Mouse (Mus musculus): ENCODE measurements around the gene Slc39a5. TPM values are rescaled to one million over a fixed set of nuclear protein-coding genes. Genes with fewer than 3 reads are reported as not detected.
A peak's percentile ranks its signal among the peaks of the same experiment; 100 is the strongest.

The Slc39a5 gene
- polyA plus RNA-seq (2012; rRNA removed): 0.53 and 0.65 TPM in 2 replicates

DNA sequence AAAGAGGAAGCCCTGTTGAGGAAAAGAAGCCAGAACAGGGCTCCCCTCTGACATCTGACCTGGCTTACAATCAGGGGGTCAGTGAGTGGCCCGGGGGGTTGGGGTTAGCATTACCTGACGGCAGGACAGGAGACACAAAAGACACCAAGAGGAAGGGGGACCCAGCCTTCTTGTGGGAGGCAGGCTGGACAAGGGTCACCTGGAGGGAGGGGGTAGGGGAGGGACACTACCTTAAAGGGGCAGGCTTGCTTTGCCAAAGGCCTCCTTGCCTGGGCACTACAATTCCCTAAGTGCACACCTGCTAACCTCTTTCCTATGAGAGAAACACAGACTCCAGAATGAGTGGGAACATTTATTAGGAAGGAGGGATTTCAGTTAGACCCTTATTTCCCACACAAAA lies at the start of gene Slc39a5:
Gene Slc39a5 (minus strand): TSS at position 174 of the 400 bp plus-strand sequence.
- WGBS: 65% methylated on average over 2 of the region's 2 CpGs
- no peaks in the 10 kb centered on the region for H3K36me3 ChIP-seq (ENCODE audit: control insufficient read depth, insufficient read depth, low read length)
- peak within 1 kb of the TSS; percentile 12; the same call in 1 of the 2 replicates for H3K27ac ChIP-seq (ENCODE audit: control insufficient read depth, insufficient read depth, low read length)

DNA sequence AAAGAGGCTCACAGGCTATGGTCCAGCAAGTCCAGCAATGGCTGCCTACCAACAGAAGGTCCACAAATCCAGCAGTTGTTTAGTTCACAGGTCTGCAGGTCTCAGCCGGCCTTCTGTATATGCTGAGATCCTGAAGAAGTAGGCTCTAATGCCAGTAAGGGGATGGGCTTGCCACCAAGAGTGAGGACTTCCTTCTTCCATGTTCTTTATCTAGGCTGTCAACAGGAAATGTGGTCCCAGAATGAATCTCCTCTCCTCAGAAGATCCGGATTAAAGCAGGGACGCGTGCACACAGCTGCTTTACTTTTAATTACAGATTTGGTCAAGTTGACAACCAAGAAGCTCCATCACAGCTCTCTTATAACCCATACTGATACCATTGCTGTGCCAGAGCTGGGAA lies 44.4 kb upstream of the Slc39a5 start:
- TF ChIP-seq CTCF (IDR thresholded peaks at IDR 0.05; ENCODE audit: borderline replicate concordance, control insufficient read depth, extremely low read depth, insufficient read depth, low read length, poor library complexity) (no peak), POLR2A (IDR thresholded peaks at IDR 0.05; ENCODE audit: control insufficient read depth, extremely low read depth, insufficient read depth, low read length, poor library complexity) (no peak)
- Histone ChIP-seq H3K4me3 (ENCODE audit: control insufficient read depth, insufficient read depth, low read length) (no peak overlapping the region), H3K4me1 (replicated peaks; ENCODE audit: control insufficient read depth, insufficient read depth, low read length) (0 out of 2 replicates have a peak, but pooled peaks cover 2% of the 10 kb centered on the region), H3K27ac (ENCODE audit: control insufficient read depth, insufficient read depth, low read length) (no peak overlapping the region), H3K27me3 (ENCODE audit: control insufficient read depth, insufficient read depth, low read length) (no peaks in the 10 kb centered on the region), H3K36me3 (ENCODE audit: control insufficient read depth, insufficient read depth, low read length) (no peaks in the 10 kb centered on the region)
- WGBS: 53% methylated on average over 4 of the region's 4 CpGs
- no peak for DNase-seq

More for the DNA sequence above, at the start of gene Slc39a5:
- 0 out of 2 replicates have a peak, but pooled peaks cover 4% of the 10 kb centered on the region for H3K4me1 ChIP-seq (replicated peaks; ENCODE audit: control insufficient read depth, insufficient read depth, low read length)
- TF ChIP-seq CTCF (IDR thresholded peaks at IDR 0.05; ENCODE audit: borderline replicate concordance, control insufficient read depth, extremely low read depth, insufficient read depth, low read length, poor library complexity): no peak
- TF ChIP-seq POLR2A (IDR thresholded peaks at IDR 0.05; ENCODE audit: control insufficient read depth, extremely low read depth, insufficient read depth, low read length, poor library complexity): no peak
- no peak for DNase-seq
- no peaks in the 10 kb centered on the region for H3K27me3 ChIP-seq (ENCODE audit: control insufficient read depth, insufficient read depth, low read length)
- H3K4me3 ChIP-seq (ENCODE audit: control insufficient read depth, insufficient read depth, low read length): no peak within 1 kb of the TSS

DNA sequence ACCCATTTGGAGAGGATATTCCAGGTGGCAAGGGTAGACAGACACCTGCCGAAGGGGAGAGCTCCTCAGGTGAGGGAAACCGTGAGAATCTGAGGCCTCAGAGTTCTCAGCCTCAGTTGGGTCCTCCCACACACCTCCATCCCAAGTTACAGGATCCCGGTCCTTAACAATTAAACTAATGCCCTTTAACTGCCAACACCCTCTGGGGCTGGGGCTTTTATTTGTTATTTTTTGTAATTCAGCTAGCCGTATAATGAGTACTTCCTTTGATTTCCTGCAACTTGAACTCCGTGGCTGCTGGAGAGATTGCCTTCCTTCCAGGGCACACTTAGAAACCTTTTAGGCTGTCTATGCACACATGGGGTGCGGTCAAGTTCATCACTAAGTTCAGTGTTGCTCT lies 43.3 kb upstream of the Slc39a5 start:
- no peak overlapping the region for H3K4me3 ChIP-seq (ENCODE audit: control insufficient read depth, insufficient read depth, low read length)
- DNase-seq: no peak
- H3K27me3 ChIP-seq (ENCODE audit: control insufficient read depth, insufficient read depth, low read length): no peaks in the 10 kb centered on the region
- WGBS: 79% methylated on average over 6 of the region's 6 CpGs
- TF ChIP-seq POLR2A (IDR thresholded peaks at IDR 0.05; ENCODE audit: control insufficient read depth, extremely low read depth, insufficient read depth, low read length, poor library complexity): no peak
- TF ChIP-seq CTCF (IDR thresholded peaks at IDR 0.05; ENCODE audit: borderline replicate concordance, control insufficient read depth, extremely low read depth, insufficient read depth, low read length, poor library complexity): no peak
- no peak overlapping the region for H3K27ac ChIP-seq (ENCODE audit: control insufficient read depth, insufficient read depth, low read length)
- no peaks in the 10 kb centered on the region for H3K36me3 ChIP-seq (ENCODE audit: control insufficient read depth, insufficient read depth, low read length)
- H3K4me1 ChIP-seq (replicated peaks; ENCODE audit: control insufficient read depth, insufficient read depth, low read length): 0 out of 2 replicates have a peak, but pooled peaks cover 2% of the 10 kb centered on the region

DNA sequence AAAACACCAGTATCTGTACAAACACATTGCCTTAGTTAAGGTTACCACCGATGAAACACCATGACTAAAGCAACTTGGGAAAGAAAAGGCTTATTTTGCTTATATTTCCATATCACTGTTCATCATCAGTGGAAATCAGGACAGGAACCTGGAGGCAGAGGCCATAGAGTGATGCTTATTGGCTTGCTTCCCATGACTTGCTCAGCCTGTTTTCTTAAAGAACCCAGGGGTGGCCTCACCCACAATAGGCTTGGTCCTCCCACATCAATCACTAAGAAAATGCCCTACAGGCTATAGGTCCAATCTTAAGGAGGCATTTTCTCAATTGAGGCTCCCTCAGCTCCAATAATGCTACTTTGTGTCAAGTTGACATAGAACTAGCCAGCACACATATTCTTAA lies 41.7 kb upstream of the Slc39a5 start:
- Histone ChIP-seq H3K27me3 (ENCODE audit: control insufficient read depth, insufficient read depth, low read length) (no peaks in the 10 kb centered on the region), H3K27ac (ENCODE audit: control insufficient read depth, insufficient read depth, low read length) (no peak overlapping the region), H3K36me3 (ENCODE audit: control insufficient read depth, insufficient read depth, low read length) (0 out of 2 replicates have a peak, but pooled peaks cover 6% of the 10 kb centered on the region), H3K4me3 (ENCODE audit: control insufficient read depth, insufficient read depth, low read length) (no peak overlapping the region), H3K4me1 (replicated peaks; ENCODE audit: control insufficient read depth, insufficient read depth, low read length) (peaks cover 7% of the 10 kb centered on the region; the same call in 1 of the 2 replicates)
- no peak for DNase-seq
- TF ChIP-seq POLR2A (IDR thresholded peaks at IDR 0.05; ENCODE audit: control insufficient read depth, extremely low read depth, insufficient read depth, low read length, poor library complexity) (no peak), CTCF (IDR thresholded peaks at IDR 0.05; ENCODE audit: borderline replicate concordance, control insufficient read depth, extremely low read depth, insufficient read depth, low read length, poor library complexity) (no peak)
- WGBS: 92% methylated on average over 1 of the region's 1 CpGs

DNA sequence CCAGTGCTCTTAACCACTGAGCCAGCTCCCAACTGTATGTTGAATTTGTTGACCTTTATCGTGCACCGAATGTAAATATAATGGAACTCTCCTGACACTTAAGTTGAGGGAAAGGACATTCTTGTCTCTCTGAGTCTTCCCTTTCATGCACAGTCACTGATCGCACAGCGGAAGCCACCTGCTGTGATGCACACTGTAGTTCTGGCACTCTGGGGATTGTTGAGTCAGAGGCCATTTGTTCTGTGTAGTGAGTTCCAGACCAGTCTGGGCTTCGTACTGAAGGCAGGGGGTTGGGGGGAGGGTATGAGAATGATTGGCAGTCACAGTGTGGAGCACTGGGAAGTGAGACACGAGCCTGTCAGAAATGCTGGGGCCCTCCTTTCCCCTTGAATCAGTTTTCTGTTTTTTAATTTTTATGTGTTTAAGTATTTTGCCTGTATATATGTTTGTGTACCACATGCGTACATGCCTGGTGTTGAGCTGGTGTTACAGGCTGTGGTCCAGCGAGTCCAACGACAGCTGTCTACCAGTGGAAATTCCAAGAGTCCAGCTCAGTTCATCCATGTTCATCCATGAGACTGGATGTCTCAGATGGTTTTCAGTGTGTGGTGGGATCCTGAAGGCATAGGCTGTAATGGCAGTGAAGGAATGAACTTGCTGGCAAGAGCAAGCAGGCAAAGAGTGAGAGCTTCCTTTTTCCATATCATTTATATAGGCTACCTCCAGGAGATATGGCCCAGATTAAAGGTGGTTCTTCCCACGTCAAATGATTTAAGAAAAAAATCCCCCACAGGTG lies 40.5 kb upstream of the Slc39a5 start:
- no peak overlapping the region for H3K4me3 ChIP-seq (ENCODE audit: control insufficient read depth, insufficient read depth, low read length)
- no peaks in the 10 kb centered on the region for H3K27me3 ChIP-seq (ENCODE audit: control insufficient read depth, insufficient read depth, low read length)
- TF ChIP-seq POLR2A (IDR thresholded peaks at IDR 0.05; ENCODE audit: control insufficient read depth, extremely low read depth, insufficient read depth, low read length, poor library complexity) (no peak), CTCF (IDR thresholded peaks at IDR 0.05; ENCODE audit: borderline replicate concordance, control insufficient read depth, extremely low read depth, insufficient read depth, low read length, poor library complexity) (no peak)
- H3K36me3 ChIP-seq (ENCODE audit: control insufficient read depth, insufficient read depth, low read length): peaks cover 11% of the 10 kb centered on the region
- DNase-seq: no peak
- H3K27ac ChIP-seq (ENCODE audit: control insufficient read depth, insufficient read depth, low read length): no peak overlapping the region
- 97% methylated on average over 10 of the region's 10 CpGs for WGBS
- H3K4me1 ChIP-seq (replicated peaks; ENCODE audit: control insufficient read depth, insufficient read depth, low read length): peaks cover 8% of the 10 kb centered on the region

DNA sequence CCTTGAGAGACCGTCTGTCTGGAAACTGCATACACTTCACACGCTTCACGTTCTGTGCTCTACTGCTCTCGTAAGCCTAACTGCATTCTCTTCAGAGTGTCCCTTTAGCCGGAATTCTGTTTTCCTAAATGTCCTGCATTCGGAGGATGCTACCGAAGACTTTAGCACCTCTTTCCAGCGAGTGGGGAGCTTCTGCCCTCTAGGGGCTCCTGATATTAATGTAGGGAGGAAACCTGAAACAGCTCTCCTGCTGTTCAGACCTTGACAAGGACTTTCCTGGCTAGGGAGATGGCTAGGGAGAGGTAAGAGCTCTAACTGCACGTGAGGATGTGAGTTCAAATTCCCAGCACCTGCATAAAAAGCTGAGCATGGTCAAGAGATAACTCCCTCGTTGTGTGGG lies 39.4 kb upstream of the Slc39a5 start:
- H3K4me1 ChIP-seq (replicated peaks; ENCODE audit: control insufficient read depth, insufficient read depth, low read length): peaks cover 18% of the 10 kb centered on the region
- H3K36me3 ChIP-seq (ENCODE audit: control insufficient read depth, insufficient read depth, low read length): peaks cover 11% of the 10 kb centered on the region
- DNase-seq: peak; percentile 37
- H3K27me3 ChIP-seq (ENCODE audit: control insufficient read depth, insufficient read depth, low read length): no peaks in the 10 kb centered on the region
- 77% methylated on average over 10 of the region's 10 CpGs for WGBS
- H3K27ac ChIP-seq (ENCODE audit: control insufficient read depth, insufficient read depth, low read length): no peak overlapping the region
- H3K4me3 ChIP-seq (ENCODE audit: control insufficient read depth, insufficient read depth, low read length): no peak overlapping the region
- TF ChIP-seq POLR2A (IDR thresholded peaks at IDR 0.05; ENCODE audit: control insufficient read depth, extremely low read depth, insufficient read depth, low read length, poor library complexity) (no peak), CTCF (IDR thresholded peaks at IDR 0.05; ENCODE audit: borderline replicate concordance, control insufficient read depth, extremely low read depth, insufficient read depth, low read length, poor library complexity) (no peak)
